Mouse (Mus musculus): Measurements from ENCODE around the gene Bbs4. TPM values are rescaled to one million over a fixed set of nuclear protein-coding genes. Genes with fewer than 3 reads are reported as not detected.

The Bbs4 gene
- polyA plus RNA-seq, 1 experiment, result 4.6 TPM

GRCm38 (mm10) chr9:59330055-59330454 lies 23.3 kb downstream of the Bbs4 start:
- Histone ChIP-seq H3K27me3 (replicated peaks; ENCODE audit: control insufficient read depth, insufficient read depth, low read length) (no peaks in the 10 kb centered on the region), H3K4me1 (ENCODE audit: control insufficient read depth, insufficient read depth, low read length) (no peaks in the 10 kb centered on the region), H3K4me3 (ENCODE audit: insufficient read depth, low read depth, low read length) (no peak overlapping the region), H3K27ac (ENCODE audit: insufficient read depth, low read depth, low read length) (no peak overlapping the region), H3K36me3 (ENCODE audit: control insufficient read depth, insufficient read depth, low read length) (peaks cover 2% of the 10 kb centered on the region; the same call in 1 of the 2 replicates)
- no peak for TF ChIP-seq POLR2A (IDR thresholded peaks at IDR 0.05; ENCODE audit: low read depth, low read length)
- no peak for TF ChIP-seq CTCF (conservative IDR thresholded peaks at IDR 0.05; ENCODE audit: insufficient read depth, insufficient read length, low read depth, low read length)
- 93% methylated on average over 5 of the region's 5 CpGs for WGBS
- DNase-seq, result no peak

DNA sequence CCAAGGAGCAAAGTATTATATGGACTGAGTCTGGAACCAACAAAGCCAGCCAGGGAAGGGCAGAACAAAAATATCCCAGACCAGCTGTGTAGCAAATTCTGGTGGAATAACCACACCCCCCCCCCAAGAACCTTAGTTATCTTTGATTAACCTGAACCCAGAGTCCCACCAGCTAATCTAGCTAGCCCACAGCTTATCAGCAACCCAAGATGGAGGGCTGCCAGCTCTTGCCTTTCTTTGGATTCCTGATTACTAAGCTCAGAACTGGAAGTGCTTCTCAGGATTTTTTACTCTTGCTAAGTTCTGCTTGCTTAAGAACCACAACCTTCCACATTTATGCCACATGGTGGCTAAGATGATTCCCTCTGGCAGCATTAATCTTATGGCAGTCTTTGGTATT lies 29.0 kb downstream of the Bbs4 start:
- H3K27me3 ChIP-seq (replicated peaks; ENCODE audit: control insufficient read depth, insufficient read depth, low read length), result no peaks in the 10 kb centered on the region
- H3K36me3 ChIP-seq (ENCODE audit: control insufficient read depth, insufficient read depth, low read length), result peaks cover 5% of the 10 kb centered on the region
- no peak overlapping the region for H3K27ac ChIP-seq (ENCODE audit: insufficient read depth, low read depth, low read length)
- no peaks in the 10 kb centered on the region for H3K4me1 ChIP-seq (ENCODE audit: control insufficient read depth, insufficient read depth, low read length)
- DNase-seq, result no peak
- TF ChIP-seq POLR2A (IDR thresholded peaks at IDR 0.05; ENCODE audit: low read depth, low read length) (no peak), CTCF (conservative IDR thresholded peaks at IDR 0.05; ENCODE audit: insufficient read depth, insufficient read length, low read depth, low read length) (no peak)
- H3K4me3 ChIP-seq (ENCODE audit: insufficient read depth, low read depth, low read length), result no peak overlapping the region

DNA sequence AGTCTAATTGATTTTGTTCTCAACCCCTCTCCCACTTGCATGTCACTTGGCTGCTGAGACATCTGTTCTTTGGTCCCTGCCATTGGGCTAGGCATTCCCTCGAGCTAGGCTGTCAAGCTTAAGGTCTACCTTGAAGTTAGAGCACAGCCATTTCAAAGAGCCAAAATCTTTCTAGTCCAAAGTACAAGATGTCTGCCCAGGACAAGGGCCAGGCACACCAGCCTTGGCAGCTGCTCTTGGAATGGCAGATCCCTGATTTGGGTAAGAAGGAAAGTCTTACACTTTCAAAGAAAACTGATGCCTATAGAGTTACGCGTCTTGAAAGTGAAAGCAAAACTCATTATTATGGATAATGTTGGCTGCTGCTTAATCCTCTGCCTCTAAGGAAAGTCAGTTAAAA lies 37.1 kb downstream of the Bbs4 start:
- Histone ChIP-seq H3K27ac (ENCODE audit: insufficient read depth, low read depth, low read length) (no peak overlapping the region), H3K27me3 (replicated peaks; ENCODE audit: control insufficient read depth, insufficient read depth, low read length) (no peaks in the 10 kb centered on the region), H3K4me3 (ENCODE audit: insufficient read depth, low read depth, low read length) (no peak overlapping the region), H3K36me3 (ENCODE audit: control insufficient read depth, insufficient read depth, low read length) (no peaks in the 10 kb centered on the region), H3K4me1 (ENCODE audit: control insufficient read depth, insufficient read depth, low read length) (no peaks in the 10 kb centered on the region)
- DNase-seq, result peak; percentile 57
- whole genome bisulfite sequencing, result 78% methylated on average over 3 of the region's 3 CpGs
- TF ChIP-seq POLR2A (IDR thresholded peaks at IDR 0.05; ENCODE audit: low read depth, low read length) (no peak), CTCF (conservative IDR thresholded peaks at IDR 0.05; ENCODE audit: insufficient read depth, insufficient read length, low read depth, low read length) (no peak)

DNA sequence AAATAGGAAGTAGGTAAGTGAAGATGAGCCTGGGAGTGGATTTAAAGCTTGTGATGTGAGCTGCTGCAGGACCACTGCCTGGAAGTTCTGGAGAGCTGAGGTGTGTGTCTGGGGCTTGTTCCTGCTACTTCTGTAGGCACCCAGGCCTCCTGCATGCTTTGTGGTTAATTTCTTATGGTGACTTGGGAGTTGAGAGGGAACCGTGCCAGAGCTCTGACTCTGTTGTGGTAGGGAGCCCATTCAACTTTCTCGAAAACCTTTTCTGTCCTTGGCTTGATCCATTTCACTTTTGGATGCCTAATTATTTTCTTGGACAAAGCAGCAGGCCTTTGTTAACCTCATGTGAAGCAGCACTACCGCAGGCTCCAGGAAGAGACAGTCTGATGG lies 42.0 kb downstream of the Bbs4 start:
- H3K4me3 ChIP-seq (ENCODE audit: insufficient read depth, low read depth, low read length), result no peak overlapping the region
- no peaks in the 10 kb centered on the region for H3K4me1 ChIP-seq (ENCODE audit: control insufficient read depth, insufficient read depth, low read length)
- no peak overlapping the region for H3K27ac ChIP-seq (ENCODE audit: insufficient read depth, low read depth, low read length)
- H3K36me3 ChIP-seq (ENCODE audit: control insufficient read depth, insufficient read depth, low read length), result no peaks in the 10 kb centered on the region; the same call in 1 of the 2 replicates
- H3K27me3 ChIP-seq (replicated peaks; ENCODE audit: control insufficient read depth, insufficient read depth, low read length), result no peaks in the 10 kb centered on the region
- no peak for DNase-seq
- 88% methylated on average over 3 of the region's 3 CpGs for WGBS
- TF ChIP-seq CTCF (conservative IDR thresholded peaks at IDR 0.05; ENCODE audit: insufficient read depth, insufficient read length, low read depth, low read length), result no peak
- TF ChIP-seq POLR2A (IDR thresholded peaks at IDR 0.05; ENCODE audit: low read depth, low read length), result no peak

DNA sequence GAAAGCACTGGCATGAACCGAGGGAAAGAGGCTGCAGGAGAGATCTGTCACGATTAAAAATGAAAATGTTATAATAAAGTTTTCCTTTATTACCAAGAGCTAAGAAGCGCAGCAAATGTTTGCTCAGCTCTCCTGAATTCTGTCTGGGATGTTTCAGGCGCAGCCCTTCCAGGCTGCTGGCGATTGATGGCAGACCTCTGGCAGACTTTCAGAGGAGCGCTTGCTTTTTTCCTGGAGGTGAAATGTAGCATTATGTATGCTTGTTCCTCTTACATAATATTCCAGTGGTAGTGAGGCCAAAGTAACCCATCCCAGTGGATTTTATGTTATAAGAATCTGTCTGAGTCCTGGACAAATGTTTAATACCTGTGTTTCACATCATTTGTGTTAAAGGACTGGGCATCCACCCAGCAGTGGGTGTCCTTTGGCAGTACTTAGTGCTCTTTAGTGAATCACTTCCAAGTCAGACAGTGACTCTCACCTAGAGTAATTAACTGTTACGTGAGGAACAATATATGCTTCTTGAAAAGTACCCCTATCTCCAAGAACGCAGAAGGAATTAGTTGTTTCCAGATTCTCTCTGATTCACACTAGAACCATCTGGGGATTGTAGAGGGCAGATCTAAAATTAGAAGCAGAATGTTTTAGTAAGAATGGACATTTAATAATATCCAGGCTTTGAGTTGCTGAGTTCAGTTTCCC lies 42.6 kb downstream of the Bbs4 start:
- no peak for TF ChIP-seq CTCF (conservative IDR thresholded peaks at IDR 0.05; ENCODE audit: insufficient read depth, insufficient read length, low read depth, low read length)
- TF ChIP-seq POLR2A (IDR thresholded peaks at IDR 0.05; ENCODE audit: low read depth, low read length), result no peak
- Histone ChIP-seq H3K36me3 (ENCODE audit: control insufficient read depth, insufficient read depth, low read length) (no peaks in the 10 kb centered on the region; the same call in 1 of the 2 replicates), H3K27ac (ENCODE audit: insufficient read depth, low read depth, low read length) (no peak overlapping the region), H3K4me1 (ENCODE audit: control insufficient read depth, insufficient read depth, low read length) (no peaks in the 10 kb centered on the region), H3K4me3 (ENCODE audit: insufficient read depth, low read depth, low read length) (no peak overlapping the region), H3K27me3 (replicated peaks; ENCODE audit: control insufficient read depth, insufficient read depth, low read length) (no peaks in the 10 kb centered on the region)
- 89% methylated on average over 8 of the region's 8 CpGs for WGBS
- DNase-seq, result no peak

GRCm38 (mm10) chr9:59307890-59308289 lies 45.4 kb downstream of the Bbs4 start:
- H3K4me1 ChIP-seq (ENCODE audit: control insufficient read depth, insufficient read depth, low read length), result no peaks in the 10 kb centered on the region
- H3K27ac ChIP-seq (ENCODE audit: insufficient read depth, low read depth, low read length), result no peak overlapping the region
- WGBS, result 81% methylated on average over 2 of the region's 2 CpGs
- H3K36me3 ChIP-seq (ENCODE audit: control insufficient read depth, insufficient read depth, low read length), result no peaks in the 10 kb centered on the region; the same call in 1 of the 2 replicates
- no peaks in the 10 kb centered on the region for H3K27me3 ChIP-seq (replicated peaks; ENCODE audit: control insufficient read depth, insufficient read depth, low read length)
- DNase-seq, result no peak
- TF ChIP-seq POLR2A (IDR thresholded peaks at IDR 0.05; ENCODE audit: low read depth, low read length) (no peak), CTCF (conservative IDR thresholded peaks at IDR 0.05; ENCODE audit: insufficient read depth, insufficient read length, low read depth, low read length) (no peak)
- H3K4me3 ChIP-seq (ENCODE audit: insufficient read depth, low read depth, low read length), result no peak overlapping the region

GRCm38 (mm10) chr9:59296419-59296818 lies 56.9 kb downstream of the Bbs4 start:
- no peaks in the 10 kb centered on the region; the same call in 1 of the 2 replicates for H3K4me1 ChIP-seq (ENCODE audit: control insufficient read depth, insufficient read depth, low read length)
- H3K36me3 ChIP-seq (ENCODE audit: control insufficient read depth, insufficient read depth, low read length), result no peaks in the 10 kb centered on the region; the same call in 1 of the 2 replicates
- TF ChIP-seq POLR2A (IDR thresholded peaks at IDR 0.05; ENCODE audit: low read depth, low read length) (no peak), CTCF (conservative IDR thresholded peaks at IDR 0.05; ENCODE audit: insufficient read depth, insufficient read length, low read depth, low read length) (no peak)
- H3K27ac ChIP-seq (ENCODE audit: insufficient read depth, low read depth, low read length), result no peak overlapping the region
- H3K27me3 ChIP-seq (replicated peaks; ENCODE audit: control insufficient read depth, insufficient read depth, low read length), result no peaks in the 10 kb centered on the region
- no peak for DNase-seq
- WGBS, result 77% methylated on average over 2 of the region's 2 CpGs
- H3K4me3 ChIP-seq (ENCODE audit: insufficient read depth, low read depth, low read length), result no peak overlapping the region

Measured in kidney, adult 2 months (tissue).